Mouse (Mus musculus) forebrain, embryonic 15.5 days (tissue): ENCODE results near the gene Ldlrad3. TPM values are rescaled to one million over a fixed set of nuclear protein-coding genes. Genes with fewer than 3 reads are reported as not detected.
A peak's percentile ranks its signal among the peaks of the same experiment; 100 is the strongest.

Source experiments
- ATAC-seq: fragments of 200-750 bp; cut with Nextera tagmentation; replicated peaks from 2 replicates; pipeline ENCODE4 v1.8.0; 2017; ENCODE audit warnings: mild to moderate bottlenecking, moderate TSS enrichment, moderate library complexity
- H3K27ac ChIP-seq: fragments of 300-500 bp; sonication (generic); replicated peaks from 2 replicates; pipeline ENCODE4 v1.5.1; 2015; ENCODE audit warnings: mild to moderate bottlenecking, inconsistent platforms
- H3K27me3 ChIP-seq: fragments of 300-500 bp; sonication (generic); 2 replicates; pipeline ENCODE4 v1.6.1; 2015; ENCODE audit warnings: inconsistent platforms
- H3K36me3 ChIP-seq: fragments of 300-500 bp; sonication (generic); 2 replicates; pipeline ENCODE4 v1.6.1; 2015; ENCODE audit warnings: mild to moderate bottlenecking, inconsistent platforms
- H3K4me1 ChIP-seq: fragments of 300-500 bp; sonication (generic); 2 replicates; pipeline ENCODE4 v1.6.1; 2015; ENCODE audit warnings: inconsistent platforms
- H3K4me2 ChIP-seq: fragments of 300-500 bp; sonication (generic); replicated peaks from 2 replicates; pipeline ENCODE4 v1.6.1; 2015; ENCODE audit warnings: mild to moderate bottlenecking, inconsistent platforms
- H3K4me3 ChIP-seq: fragments of 300-500 bp; sonication (generic); 2 replicates; pipeline ENCODE4 v1.5.1; 2015; ENCODE audit warnings: mild to moderate bottlenecking, inconsistent platforms
- H3K9ac ChIP-seq: fragments of 300-500 bp; sonication (generic); replicated peaks from 2 replicates; pipeline ENCODE4 v1.6.1; 2015; ENCODE audit warnings: mild to moderate bottlenecking, inconsistent platforms
- H3K9me3 ChIP-seq: fragments of 300-500 bp; sonication (generic); 2 replicates; pipeline ENCODE4 v1.6.1; 2016; ENCODE audit warnings: inconsistent platforms
- WGBS: fragments of 180-500 bp; shearing (Covaris S2); methylation state at CpG from one replicate; pipeline ENCODE4 v1.1.7; 2015; ENCODE audit warnings: mixed read lengths; 5-methylcytosine and 5-hydroxymethylcytosine counted together
- polyA plus RNA-seq: library from polyadenylated mRNA; unstranded; fragments of >200 nt; fragmentation: Nextera tagmentation; extraction: Ambion mirVana; gene quantifications from 2 replicates; pipeline ENCODE4 v1.2.1, GENCODE M21; 2015

The Ldlrad3 gene
- polyA plus RNA-seq, 1 experiment from 2014 or later = 30.0 TPM

DNA sequence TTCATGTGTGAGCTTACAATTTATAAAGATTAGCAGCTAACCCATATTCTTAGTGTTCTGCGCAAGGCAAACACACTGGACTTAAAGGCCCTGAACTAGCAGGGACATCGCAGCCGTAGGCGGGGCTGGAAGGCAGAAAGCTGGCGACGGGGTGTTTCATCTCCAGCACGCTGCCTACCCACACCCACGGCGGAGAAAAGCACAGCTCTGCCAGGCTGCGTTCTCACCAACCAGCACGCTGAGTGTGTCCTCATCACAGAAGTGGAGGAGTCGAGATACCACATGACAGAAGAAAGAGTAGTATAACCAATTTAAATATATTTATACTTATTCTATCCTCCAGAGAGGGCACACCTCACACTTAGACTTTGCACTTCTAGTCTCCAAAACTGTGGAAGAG is 82.2 kb downstream of the Ldlrad3 start:
- no peak overlapping the region for H3K27ac ChIP-seq
- no peak for ATAC-seq
- WGBS = 86% methylated on average over 12 of the region's 12 CpGs
- H3K9me3 ChIP-seq = no peaks in the 10 kb centered on the region
- H3K36me3 ChIP-seq = no peaks in the 10 kb centered on the region
- H3K9ac ChIP-seq = no peak overlapping the region
- peaks cover 5% of the 10 kb centered on the region; the same call in 1 of the 2 replicates for H3K4me1 ChIP-seq
- H3K4me3 ChIP-seq = no peak overlapping the region
- H3K27me3 ChIP-seq = no peaks in the 10 kb centered on the region
- H3K4me2 ChIP-seq = no peak overlapping the region

DNA sequence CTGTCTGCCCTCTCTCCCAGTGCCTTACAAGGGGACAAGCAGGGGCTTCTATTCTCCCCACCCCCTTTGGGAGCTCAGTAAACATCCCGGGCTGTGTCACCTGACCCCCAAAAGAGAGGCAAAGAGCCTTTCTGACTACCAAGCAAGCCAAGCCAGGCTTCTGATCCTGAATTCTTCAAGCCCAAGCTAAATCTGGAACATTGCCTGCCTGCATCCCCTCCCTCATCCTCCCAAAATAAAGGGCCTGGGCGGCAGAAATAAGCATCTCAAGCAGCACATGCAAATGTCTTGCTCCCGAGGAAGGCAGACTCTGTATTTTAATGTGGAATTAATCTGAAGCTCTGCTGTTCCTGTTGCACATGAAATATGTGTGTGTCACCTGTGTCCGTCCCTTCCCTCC is 85.7 kb downstream of the Ldlrad3 start:
- H3K4me1 ChIP-seq = peaks cover 6% of the 10 kb centered on the region; the same call in 1 of the 2 replicates
- H3K9me3 ChIP-seq = no peaks in the 10 kb centered on the region
- H3K36me3 ChIP-seq = no peaks in the 10 kb centered on the region
- H3K4me2 ChIP-seq = no peak overlapping the region
- H3K9ac ChIP-seq = no peak overlapping the region
- WGBS = 50% methylated on average over 4 of the region's 4 CpGs
- H3K27ac ChIP-seq = no peak overlapping the region
- no peaks in the 10 kb centered on the region for H3K27me3 ChIP-seq
- no peak overlapping the region for H3K4me3 ChIP-seq
- no peak for ATAC-seq

DNA sequence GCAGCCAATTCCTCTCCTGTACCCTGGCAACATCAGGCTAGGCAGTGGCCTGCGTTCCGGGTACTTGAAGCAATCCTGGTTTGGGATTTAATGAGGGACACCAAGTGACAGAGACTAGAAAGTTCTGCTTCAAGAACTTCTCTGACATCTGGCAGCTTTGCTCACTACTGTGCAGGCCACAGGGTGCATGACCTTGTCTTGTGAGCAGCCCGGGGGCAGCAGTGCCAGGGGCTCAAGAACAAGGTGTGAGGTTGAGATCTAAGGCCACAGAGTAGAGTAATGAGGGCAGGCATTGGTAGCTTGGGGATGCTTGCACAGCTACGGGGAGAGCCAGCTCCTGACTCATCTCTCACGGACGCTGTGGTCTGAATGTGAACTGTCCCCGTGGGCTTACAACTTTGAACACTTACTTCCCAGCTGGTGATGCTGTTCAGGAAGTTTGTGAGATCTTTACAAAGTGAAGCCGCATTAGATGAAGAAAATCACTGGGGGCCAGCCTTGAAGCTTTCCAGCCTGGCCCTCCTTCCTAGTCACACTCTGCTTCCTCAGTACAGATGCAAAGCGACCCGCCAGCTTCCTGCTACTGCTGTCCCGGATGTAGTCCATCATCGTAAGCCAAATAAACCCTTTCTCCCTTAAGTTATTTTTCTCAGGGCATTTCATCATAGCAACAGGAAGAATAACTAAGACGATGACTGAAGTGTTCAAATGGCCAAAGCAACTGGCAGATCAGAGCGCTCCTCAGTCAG is 86.3 kb downstream of the Ldlrad3 start:
- Histone ChIP-seq H3K4me1 (peaks cover 12% of the 10 kb centered on the region), H3K9me3 (no peaks in the 10 kb centered on the region), H3K36me3 (no peaks in the 10 kb centered on the region), H3K27ac (no peak overlapping the region), H3K9ac (no peak overlapping the region), H3K4me3 (no peak overlapping the region), H3K4me2 (no peak overlapping the region), H3K27me3 (no peaks in the 10 kb centered on the region)
- 87% methylated on average over 14 of the region's 14 CpGs for WGBS
- no peak for ATAC-seq

DNA sequence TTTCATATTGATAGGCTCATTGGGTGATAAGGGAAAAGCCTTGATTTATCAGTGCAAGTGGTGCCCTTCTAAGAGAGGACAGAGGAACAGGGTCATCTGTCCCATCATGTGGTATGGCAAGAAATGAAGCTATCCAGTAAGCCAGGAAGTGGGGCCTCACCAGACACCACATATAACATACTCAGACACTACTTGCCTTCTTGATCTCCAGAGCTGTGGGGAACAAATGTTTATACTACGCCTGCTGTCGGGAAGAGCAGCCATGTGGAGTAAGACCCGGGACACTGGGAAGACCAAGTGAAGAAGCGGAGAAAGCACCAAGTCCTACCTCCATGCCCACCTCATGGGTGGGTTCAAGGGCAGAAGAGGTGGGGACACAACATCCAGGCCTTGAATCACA is 86.9 kb downstream of the Ldlrad3 start:
- no peaks in the 10 kb centered on the region for H3K36me3 ChIP-seq
- H3K9ac ChIP-seq = no peak overlapping the region
- peaks cover 18% of the 10 kb centered on the region for H3K4me1 ChIP-seq
- ATAC-seq = no peak
- H3K9me3 ChIP-seq = no peaks in the 10 kb centered on the region
- no peaks in the 10 kb centered on the region for H3K27me3 ChIP-seq
- no peak overlapping the region for H3K27ac ChIP-seq
- 97% methylated on average over 4 of the region's 4 CpGs for WGBS
- H3K4me2 ChIP-seq = no peak overlapping the region
- H3K4me3 ChIP-seq = no peak overlapping the region

DNA sequence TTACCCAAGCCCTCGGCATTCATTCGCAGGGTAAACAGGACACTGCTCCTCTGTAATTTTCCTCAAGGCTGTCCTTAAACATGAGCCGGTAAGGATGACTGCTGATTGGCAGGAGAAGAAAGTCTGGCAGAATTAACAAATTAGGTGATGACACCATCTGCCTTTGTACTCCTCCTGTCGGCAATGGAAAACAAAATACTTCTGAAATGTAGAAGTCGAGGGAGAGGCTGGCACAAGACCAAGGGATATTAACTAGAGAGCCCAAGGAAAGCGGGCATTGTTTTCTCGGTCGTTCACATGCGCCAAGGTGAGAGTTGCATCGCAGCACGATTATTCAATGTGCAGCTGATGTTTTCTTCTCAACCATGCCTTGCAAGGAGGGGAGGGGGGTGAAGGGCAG is 91.4 kb downstream of the Ldlrad3 start:
- Histone ChIP-seq H3K27ac (peak overlapping the region; percentile 57), H3K9me3 (no peaks in the 10 kb centered on the region), H3K4me3 (no peak overlapping the region), H3K27me3 (no peaks in the 10 kb centered on the region), H3K4me1 (peaks cover 40% of the 10 kb centered on the region), H3K9ac (0 out of 2 replicates have a peak overlapping the region, but pooled peaks have one; percentile 1), H3K36me3 (no peaks in the 10 kb centered on the region), H3K4me2 (0 out of 2 replicates have a peak overlapping the region, but pooled peaks have one; percentile 9)
- 13% methylated on average over 11 of the region's 11 CpGs for WGBS
- ATAC-seq = no peak

DNA sequence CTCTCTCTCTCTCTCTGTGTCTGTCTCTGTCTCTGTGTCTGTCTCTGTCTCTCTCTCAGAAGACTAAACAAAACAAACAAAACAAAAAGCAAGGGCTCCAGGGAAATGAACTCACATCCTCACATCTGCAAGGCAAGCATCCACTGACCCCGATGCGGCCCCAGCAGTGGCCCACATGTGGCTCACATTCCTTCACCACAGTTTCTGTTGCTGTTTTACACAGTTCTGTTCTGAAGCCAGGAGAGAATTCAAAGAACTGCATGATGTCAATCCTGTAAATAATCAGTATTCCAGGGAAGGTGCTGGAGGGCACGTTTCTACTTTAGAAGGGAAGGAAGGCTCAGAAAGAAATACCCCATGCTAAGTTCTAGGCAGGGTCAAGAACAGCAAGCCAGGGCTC is 91.9 kb downstream of the Ldlrad3 start:
- no peaks in the 10 kb centered on the region for H3K36me3 ChIP-seq
- peaks cover 40% of the 10 kb centered on the region for H3K4me1 ChIP-seq
- ATAC-seq = no peak
- H3K27me3 ChIP-seq = no peaks in the 10 kb centered on the region
- H3K27ac ChIP-seq = peak overlapping the region; percentile 57
- WGBS = 46% methylated on average over 3 of the region's 3 CpGs
- H3K9ac ChIP-seq = 0 out of 2 replicates have a peak overlapping the region, but pooled peaks have one; percentile 1
- no peak overlapping the region for H3K4me3 ChIP-seq
- 0 out of 2 replicates have a peak overlapping the region, but pooled peaks have one; percentile 9 for H3K4me2 ChIP-seq
- H3K9me3 ChIP-seq = no peaks in the 10 kb centered on the region

DNA sequence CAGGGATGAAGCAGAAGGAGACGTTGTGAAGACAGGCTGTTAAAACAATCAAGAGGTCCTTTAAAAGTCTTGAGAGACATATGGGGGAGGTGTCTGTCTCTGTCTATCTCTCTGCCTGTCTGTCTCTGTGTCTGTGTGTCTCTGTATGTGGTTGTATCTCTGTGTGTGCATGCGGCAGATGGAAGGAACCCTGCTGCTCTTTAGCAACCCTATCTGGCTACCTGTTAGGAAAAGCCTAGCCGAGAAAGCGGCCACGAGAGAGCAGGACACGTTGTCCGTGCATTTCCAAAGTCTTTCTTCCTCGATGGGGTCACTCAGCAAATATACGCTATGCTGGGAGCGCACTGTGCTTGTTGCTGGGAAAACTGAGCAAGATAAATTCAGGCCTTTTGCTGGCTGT is 93.6 kb downstream of the Ldlrad3 start:
- Histone ChIP-seq H3K36me3 (no peaks in the 10 kb centered on the region), H3K4me3 (no peak overlapping the region), H3K27ac (peak overlapping the region; percentile 12; the same call in 1 of the 2 replicates), H3K4me1 (peaks cover 40% of the 10 kb centered on the region), H3K27me3 (no peaks in the 10 kb centered on the region), H3K4me2 (no peak overlapping the region), H3K9ac (no peak overlapping the region), H3K9me3 (no peaks in the 10 kb centered on the region)
- 69% methylated on average over 10 of the region's 10 CpGs for WGBS
- no peak for ATAC-seq

DNA sequence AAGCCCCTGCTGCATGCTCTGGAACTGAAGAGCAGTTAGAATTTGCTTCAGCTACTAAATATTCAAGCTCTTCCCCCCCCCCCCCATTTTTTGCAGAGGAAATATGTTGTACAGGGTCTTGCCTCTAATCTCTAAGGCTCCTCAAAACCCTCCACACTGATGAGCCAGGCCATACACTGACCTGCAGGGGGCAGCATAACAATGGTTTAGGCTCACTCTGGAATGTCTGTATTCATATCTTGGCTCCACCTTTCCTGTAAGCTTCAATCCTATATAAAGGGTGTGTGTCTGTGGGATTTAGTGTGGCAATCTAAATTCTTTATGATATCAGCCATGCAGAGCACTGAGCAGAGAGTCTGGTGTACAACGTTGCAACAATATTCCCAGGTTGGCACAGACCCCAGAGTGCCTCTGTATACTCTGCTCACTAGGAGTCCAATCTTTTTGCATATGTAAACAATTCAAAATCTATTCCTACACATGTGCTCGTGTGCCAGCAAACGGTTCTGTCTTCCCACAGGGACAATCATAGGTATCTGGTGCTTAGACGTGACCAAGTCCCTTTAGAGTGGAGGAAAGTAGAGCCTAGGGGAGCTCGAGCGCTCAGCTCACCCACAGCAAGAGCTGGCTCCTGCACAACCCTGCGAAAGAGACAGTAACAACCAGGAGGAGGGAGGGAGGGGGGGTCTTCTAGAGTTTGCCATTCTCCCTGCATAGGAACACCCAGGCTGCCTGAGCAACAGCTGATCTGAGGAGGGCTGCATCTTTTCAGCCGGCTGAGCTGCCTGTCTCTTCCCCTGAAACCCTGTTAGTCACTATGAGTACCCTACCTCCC is 94.5 kb downstream of the Ldlrad3 start:
- H3K4me2 ChIP-seq = 0 out of 2 replicates have a peak overlapping the region, but pooled peaks have one; percentile 1
- ATAC-seq = peak; percentile 85
- H3K27me3 ChIP-seq = no peaks in the 10 kb centered on the region
- H3K9me3 ChIP-seq = no peaks in the 10 kb centered on the region
- H3K4me1 ChIP-seq = peaks cover 40% of the 10 kb centered on the region
- WGBS = 19% methylated on average over 8 of the region's 8 CpGs
- H3K9ac ChIP-seq = no peak overlapping the region
- no peak overlapping the region for H3K4me3 ChIP-seq
- H3K36me3 ChIP-seq = no peaks in the 10 kb centered on the region
- peak overlapping the region; percentile 12 for H3K27ac ChIP-seq

DNA sequence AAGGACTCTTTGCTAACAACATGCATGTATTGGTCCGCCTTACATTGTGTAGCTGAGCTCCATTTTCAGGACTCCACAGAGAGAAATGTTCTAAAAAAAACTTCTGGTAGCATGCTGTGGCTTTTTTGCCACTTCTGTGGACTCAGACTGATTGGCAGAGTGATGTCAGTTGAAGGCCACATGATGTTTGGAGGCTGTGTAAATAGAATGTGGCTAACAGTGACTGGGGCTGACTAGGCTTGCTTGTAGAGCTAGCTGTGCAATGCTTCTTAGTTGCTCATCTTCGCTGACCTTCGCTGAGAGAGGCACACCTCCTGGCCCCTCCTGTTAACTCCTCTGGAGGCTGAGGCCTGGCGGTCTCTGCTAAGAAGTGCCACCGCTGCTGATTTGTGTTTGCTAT is 98.4 kb downstream of the Ldlrad3 start:
- H3K4me2 ChIP-seq = no peak overlapping the region
- ATAC-seq = no peak
- WGBS = 93% methylated on average over 5 of the region's 5 CpGs
- H3K27ac ChIP-seq = no peak overlapping the region
- H3K27me3 ChIP-seq = no peaks in the 10 kb centered on the region
- no peak overlapping the region for H3K9ac ChIP-seq
- H3K4me3 ChIP-seq = no peak overlapping the region
- H3K36me3 ChIP-seq = no peaks in the 10 kb centered on the region
- no peaks in the 10 kb centered on the region for H3K9me3 ChIP-seq
- H3K4me1 ChIP-seq = peaks cover 17% of the 10 kb centered on the region

DNA sequence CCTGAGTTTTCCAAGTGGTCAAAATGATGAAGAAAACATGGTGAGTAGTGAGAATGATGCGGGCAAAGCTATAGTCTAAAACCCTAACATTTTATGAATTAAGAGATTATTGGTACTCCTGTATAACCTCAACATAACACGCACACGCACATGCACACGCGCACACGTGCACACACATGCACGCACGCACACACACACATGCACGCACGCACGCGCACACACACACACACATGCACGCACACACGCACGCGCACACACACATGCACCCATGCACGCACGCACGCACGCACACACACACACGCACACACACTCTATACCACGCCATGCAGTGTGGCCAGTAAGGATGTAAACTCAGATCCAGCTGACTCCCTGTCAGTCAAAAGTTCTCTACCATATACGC is 99.6 kb downstream of the Ldlrad3 start:
- ATAC-seq = no peak
- H3K9me3 ChIP-seq = no peaks in the 10 kb centered on the region
- H3K9ac ChIP-seq = no peak overlapping the region
- H3K4me2 ChIP-seq = no peak overlapping the region
- no peak overlapping the region for H3K27ac ChIP-seq
- no peak overlapping the region for H3K4me3 ChIP-seq
- 97% methylated on average over 23 of the region's 23 CpGs for WGBS
- H3K27me3 ChIP-seq = no peaks in the 10 kb centered on the region
- no peaks in the 10 kb centered on the region; the same call in 1 of the 2 replicates for H3K36me3 ChIP-seq
- peaks cover 5% of the 10 kb centered on the region for H3K4me1 ChIP-seq

DNA sequence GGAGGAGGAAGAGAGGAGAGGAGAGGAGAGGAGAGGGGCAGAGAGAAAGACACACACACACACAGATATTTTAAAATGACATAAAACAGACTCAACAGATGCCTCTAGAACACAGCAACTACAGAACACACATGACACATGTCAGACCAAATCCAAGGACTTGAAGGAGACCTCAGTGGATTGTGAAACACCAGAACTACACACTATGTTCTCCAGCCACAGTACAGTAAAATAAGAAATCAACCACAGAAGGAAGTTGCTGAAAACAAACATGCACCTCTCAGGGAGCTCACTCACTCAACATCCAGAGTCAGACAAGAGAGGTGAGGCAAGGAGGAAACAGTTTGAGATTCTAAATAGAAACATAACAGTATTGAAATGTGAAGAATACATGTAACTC is 103.4 kb downstream of the Ldlrad3 start:
- H3K27me3 ChIP-seq = no peaks in the 10 kb centered on the region

DNA sequence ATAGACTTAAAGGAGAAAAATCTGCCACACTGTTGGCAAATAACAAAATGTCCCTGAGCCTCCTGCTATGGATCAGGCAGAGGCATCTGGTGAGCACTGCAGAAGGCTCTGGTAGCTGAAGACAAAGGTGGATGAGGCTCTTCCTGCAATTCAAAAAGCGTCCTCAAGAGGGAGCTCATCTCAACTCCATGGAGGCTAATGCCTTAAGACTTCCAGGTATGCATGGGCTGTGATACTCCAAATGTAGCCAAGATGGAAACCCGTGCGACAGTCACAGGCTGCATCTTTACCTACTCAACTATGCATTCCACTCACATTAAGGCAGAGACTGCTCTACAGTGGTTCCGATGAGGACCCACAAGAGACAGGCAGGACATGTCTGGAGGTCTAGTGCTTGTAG is 108.6 kb downstream of the Ldlrad3 start:
- ATAC-seq = peak; percentile 58; the same call in 1 of the 2 replicates
- Histone ChIP-seq H3K9me3 (no peaks in the 10 kb centered on the region), H3K4me3 (no peak overlapping the region), H3K27ac (no peak overlapping the region), H3K4me2 (no peak overlapping the region), H3K9ac (no peak overlapping the region), H3K36me3 (no peaks in the 10 kb centered on the region; the same call in 1 of the 2 replicates), H3K27me3 (no peaks in the 10 kb centered on the region), H3K4me1 (no peaks in the 10 kb centered on the region)
- 46% methylated on average over 4 of the region's 4 CpGs for WGBS

More for the DNA sequence above, 103.4 kb downstream of the Ldlrad3 start:
- H3K4me2 ChIP-seq = no peak overlapping the region
- ATAC-seq = no peak
- no peaks in the 10 kb centered on the region for H3K9me3 ChIP-seq
- no peak overlapping the region for H3K27ac ChIP-seq
- H3K9ac ChIP-seq = no peak overlapping the region
- H3K4me1 ChIP-seq = no peaks in the 10 kb centered on the region
- H3K4me3 ChIP-seq = no peak overlapping the region
- no peaks in the 10 kb centered on the region; the same call in 1 of the 2 replicates for H3K36me3 ChIP-seq
